Mouse (Mus musculus): ENCODE measurements at regions not wholly inside any gene's neighbourhood (a gene's known extent, or its start where the extent isn't known, plus 50 kb on each side); places are given as distances from the start of the nearest gene placed in this dataset.

DNA sequence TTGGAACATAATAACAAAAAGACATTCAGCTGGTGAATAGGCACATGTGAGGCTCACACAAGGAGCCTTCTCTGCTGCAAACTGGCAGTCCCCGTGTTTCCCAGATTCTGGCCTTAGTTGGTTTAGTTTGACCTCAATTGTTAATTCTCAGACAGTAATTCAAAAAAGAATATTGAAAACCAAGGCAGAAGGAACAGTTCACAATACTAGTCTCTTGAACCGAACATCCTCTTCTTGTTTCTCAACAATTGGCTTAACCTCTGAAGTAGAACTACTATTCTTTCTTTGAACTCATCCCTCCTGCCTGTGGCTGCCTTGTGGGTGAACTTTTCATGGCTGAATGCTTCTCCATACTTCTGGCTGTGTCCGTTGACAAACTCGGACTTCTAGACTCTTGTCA, 110.4 kb upstream of the Neil3 start:
- ATAC-seq, result no peak

DNA sequence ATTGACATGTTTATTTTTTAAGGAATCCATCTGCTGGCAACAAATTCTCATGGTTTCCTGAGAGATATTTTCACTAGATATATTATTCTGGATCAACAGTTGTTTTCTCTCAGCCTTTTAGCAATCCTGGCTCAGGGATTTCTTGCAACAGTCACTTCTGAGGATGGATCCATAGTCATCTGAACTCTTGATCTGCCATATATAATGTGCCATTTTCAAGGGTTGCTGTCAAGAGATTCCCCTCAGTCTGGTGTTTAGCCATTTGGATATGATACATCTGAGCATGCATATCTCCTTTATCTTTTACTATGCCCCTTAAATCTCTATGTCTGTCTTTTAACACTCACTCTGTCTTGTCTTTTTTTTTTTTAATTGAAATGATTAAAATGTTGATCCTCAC, 130.3 kb upstream of the Neil3 start:
- ATAC-seq, result no peak

DNA sequence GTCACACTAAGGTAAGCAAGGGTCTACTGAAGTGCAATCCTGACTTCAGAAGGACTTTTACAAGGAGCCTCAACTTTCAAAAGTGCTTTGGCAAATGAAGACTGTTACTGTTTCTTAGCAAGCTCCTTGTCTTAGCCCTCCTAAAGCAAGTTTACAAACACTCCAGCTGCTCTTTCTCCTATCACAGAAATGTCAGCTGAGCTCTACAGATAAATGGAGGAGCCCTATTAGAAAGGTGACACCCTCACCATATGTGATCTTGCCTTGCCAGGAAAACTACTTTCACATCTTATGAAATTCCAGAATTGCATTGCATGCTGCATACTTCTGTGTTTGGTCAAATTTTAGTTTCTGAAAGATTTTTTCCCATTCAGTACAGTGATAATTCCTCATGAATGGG, 136.6 kb upstream of the Neil3 start:
- ATAC-seq, result no peak

DNA sequence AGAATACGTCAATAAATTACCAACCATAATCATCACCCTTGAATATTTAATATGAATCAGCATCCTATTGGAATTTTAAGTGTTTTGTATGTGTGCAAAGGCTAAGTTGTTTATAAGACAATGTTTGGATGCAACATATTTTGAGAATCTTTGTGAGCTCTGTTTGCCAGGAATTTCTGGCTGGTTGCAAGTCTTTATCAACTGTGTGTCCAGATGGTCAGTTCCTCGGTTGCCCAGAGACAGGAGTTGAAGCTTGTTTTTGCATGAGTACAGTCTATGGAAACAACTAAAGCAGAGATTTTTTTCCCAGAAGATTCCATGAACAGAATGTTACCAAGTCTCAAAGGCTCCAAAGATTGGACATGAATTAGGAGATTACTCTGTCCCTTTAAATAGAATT, 142.0 kb upstream of the Neil3 start:
- ATAC-seq, result no peak

DNA sequence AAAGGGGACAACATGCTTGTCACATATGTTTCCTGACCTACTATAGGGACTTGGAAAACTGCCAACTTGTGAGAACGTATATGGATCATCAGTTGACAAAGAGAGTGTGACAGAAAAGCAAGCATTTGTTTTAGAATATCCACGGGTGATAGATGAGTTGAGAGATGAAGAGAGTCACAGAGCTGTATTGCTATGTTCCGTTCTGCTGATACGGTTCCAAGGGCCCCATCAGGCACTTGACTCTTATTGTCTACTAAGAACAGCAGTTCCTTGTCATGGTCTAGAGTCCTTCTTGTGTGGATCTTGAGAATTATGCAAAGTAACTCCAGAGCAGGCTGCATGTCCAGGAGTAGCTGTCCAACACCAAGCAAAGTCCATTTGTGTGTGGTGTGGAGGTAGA, 143.0 kb upstream of the Neil3 start:
- no peak for ATAC-seq

DNA sequence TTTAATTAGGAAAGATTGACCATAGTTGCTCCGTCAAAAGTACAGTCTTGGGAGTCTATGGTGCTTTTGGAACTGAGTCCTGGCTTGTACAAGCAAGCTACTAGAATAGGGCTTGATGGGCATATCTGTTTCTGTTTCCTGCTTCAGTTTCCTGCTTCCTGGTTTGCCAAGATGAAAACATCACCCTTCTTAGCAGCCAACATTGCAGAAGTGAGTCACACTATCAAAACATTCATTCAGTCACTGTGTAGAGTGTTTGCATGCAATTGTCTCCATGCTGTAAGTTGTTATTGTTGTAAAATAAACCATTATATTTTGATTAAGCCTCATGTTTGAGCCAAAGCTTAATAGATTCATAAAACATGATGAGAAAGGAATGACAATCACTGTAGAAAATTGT, 149.3 kb upstream of the Neil3 start:
- no peak for ATAC-seq

DNA sequence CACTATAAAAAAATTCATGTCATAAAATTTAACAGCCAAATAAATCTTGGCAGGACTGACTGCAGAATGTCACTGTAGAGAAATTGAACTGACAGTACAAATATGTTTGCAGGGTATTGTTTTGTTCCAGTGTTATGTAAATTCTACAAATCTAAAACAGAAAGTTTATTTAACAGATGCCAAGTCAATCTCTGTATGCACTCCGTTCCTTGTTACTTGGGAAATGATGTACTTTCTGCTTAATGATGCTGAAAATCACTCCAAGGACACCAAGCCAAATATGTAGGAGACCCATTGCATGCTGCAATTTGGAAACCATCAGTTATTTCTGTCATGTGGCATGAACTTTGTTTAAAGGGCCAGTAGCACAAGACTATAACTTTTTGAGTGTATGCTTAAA, 182.3 kb upstream of the Neil3 start:
- ATAC-seq, result no peak

DNA sequence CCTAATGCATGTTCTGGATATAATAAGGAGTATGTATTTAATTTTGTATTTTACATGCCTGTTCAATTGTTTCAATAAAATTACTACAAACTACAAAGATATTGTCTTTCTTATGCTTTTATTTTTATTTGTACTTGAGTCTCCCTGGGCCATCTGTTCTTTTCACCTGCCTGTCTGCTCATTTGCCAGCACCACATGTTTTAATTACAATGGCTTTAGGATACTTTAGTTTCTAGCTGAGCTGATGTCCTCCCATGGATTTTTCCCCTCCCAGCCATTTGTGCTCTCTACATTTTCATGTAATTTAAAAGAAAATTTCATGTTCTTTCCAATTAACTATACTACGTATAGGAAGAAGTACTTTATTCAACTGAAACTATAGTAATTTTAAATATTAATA, 188.5 kb upstream of the Neil3 start:
- ATAC-seq, result no peak

DNA sequence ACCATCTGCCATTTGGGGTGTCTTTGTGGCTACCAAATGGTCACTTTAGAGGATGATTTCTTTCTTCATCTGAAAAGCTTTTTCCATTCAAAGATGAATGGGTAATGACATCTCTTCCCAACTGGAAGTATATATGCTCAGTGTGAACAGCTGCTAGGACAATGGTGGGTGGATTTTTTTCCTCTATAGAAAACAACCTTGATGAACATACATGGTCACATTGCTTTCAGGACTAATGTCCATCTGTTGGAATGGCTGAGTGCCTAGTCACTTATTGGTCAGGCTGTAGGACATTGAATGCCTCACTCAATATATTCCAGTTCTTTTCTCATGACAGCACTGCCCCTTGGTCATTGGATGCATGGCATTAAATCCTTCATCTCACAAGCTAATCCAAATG, 209.0 kb upstream of the Neil3 start:
- ATAC-seq, result no peak

DNA sequence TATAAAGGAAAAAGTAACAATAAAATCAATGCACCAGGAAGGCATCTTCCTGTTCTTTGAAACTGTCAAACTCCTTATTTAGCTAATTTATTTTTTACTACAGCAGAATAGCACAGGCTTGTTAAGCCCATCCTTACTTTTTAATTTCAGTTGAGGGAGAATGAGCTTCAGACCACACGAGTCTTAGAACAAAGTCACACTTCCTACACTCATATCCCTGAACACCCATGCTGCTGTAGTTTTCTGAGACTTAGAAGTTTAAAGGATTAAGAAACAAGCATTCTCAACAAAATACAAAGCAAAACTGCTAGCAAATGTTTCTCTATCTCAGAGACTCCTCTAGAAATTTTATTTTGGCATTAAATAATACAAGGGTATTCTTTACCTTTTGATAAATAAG, 208.8 kb upstream of the Vegfc start:
- no peak for ATAC-seq

DNA sequence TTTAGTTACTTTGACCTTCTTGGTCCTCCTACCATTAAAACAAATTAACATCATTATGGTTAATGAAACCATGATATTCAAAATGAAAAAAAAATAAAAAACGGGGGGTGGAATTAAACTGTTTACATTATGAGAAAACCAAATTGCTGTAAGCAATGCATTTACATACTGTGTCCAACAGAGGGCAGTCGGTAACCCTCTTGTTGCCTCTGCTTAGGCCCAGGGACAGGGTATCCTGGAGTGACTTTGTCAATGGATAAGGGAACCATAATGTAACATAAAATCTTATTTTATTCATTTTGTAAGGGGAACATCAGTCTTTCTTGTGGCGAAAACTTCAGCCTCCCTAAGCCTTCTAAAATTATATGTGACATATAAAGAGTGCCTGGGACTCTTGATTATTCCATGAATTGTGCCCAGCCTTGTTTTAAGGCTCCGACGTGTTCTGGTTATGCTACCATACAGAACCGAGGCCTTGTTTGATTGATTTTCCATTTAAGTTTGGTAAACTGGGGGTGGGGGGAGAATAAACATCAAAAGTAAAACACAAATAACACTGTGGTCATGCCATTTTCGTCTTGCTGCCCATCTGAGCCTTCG, 207.3 kb upstream of the Vegfc start:
- peak; percentile 57 for ATAC-seq

DNA sequence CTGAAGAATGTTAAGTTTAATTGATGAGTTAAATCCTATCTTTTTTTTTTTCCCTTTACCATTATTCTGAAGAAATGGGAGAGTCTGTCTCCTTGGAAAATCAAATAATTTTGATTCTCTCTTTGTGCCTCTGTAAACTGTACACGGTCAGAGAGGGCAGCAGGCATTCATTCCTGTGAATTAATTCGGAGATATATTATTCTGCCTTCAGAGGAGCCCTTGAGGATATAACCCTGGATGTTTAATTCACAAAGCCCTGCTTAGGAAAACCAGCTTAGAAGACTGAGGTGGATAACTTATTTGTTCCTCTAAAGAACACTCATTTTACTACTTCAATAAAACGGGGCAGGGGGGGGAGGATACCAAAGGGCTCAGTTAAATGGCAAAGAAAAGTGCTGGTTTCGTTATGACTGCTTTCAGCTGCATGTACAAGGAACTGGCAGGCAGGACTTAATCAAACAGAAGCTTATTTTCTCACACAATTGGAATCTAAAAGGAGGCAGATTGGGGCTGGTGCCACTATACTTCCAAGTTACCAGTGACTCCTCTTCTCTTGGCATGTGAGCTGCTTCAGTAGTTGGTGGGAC, 205.3 kb upstream of the Vegfc start:
- peak; percentile 72 for ATAC-seq

DNA sequence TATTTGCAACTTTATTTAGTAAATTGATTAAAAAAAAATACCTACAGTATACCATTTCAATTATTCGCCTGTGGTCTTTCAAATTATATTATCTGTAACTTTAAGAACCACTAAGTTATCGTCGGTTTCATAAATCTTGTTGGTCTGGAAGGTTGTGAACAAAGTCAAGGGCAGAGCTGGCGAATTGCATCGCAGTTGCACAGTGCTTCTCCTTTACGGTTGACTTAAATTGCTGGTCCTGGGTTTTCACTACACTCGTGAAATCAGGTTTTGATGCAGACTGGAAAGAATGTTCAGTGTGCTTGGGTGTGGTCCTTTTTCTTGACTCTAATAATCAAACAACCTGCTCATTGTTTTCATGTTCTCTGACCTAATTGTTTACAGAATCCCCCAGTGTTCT, 198.6 kb upstream of the Vegfc start:
- ATAC-seq, result no peak

DNA sequence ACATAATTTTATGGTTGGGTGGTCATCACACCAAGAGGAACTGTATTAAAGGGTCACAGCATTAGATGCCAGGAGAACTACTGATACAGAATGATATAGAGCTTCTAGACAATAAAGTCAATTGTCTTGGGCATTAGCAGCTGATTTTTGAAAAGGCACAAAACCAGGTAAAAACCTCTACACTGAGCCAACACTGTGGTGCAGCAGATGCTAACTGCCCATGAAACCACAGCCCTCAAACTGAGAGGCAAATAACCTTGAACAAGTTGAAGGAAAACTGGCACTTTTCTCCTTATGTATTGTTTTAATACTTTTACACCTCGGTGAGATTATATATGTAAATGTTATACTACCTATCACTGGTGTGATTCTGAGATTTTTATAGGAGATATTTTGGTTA, 195.9 kb upstream of the Vegfc start:
- ATAC-seq, result no peak

DNA sequence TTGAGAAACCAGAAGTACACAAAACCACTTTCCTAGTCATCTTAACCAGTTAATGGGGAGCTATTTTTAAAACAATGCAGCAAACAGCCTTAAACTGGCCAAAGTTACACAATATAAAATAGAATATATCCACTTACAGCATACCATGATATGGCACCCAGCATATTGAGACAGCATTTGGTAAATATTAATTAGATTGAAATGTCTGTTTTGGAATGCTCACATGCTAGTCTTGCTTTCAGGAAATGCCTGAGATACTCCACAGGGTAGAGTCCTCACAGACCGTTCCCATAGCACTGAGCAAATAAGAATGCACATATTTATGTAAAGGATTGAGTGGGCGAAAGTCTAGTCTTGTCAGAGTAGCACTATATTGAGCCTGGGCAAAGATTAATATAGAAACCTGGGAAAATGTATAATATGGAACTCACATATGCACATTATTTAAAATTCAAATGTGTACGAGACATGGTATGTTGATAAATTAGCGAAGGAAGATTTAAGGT, 185.1 kb upstream of the Vegfc start:
- ATAC-seq, result no peak

DNA sequence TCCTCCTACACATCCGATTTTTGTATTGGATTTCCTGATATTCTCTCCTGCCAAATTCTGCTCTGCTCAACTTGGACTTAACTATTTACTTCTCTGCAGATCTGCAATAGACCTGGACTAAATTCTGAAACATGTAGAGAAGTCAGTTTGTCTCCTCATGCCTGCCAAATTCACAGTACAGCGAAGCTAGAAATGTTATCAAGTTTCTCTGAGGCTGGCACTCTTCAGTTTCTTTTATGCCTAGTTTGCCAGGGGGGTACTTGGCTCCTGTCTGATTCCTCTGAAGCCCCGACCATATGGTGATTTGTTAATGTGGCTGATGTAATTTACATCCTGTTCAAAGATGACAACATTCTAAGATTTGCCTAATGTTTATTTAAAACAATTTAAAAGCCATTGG, 184.6 kb upstream of the Vegfc start:
- ATAC-seq, result no peak

DNA sequence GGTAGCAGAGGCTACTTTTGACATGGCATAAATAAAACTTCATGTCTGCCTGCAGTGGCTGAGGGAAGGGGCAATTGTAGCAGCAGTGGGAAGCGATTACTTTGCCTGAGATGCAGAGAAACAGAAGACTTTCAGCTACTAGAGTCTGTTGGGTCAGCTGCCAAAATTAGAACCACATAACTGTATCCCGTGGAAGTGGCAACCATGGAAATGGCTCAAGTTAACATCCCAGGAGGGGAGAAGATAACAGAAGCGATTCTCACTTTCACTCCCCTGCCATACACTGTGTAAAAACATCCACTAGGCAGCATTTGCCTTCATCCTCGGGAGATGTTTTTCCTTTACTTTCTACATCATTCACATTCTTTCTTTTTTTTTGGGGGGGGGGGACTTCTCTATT, 155.1 kb upstream of the Vegfc start:
- ATAC-seq, result no peak

DNA sequence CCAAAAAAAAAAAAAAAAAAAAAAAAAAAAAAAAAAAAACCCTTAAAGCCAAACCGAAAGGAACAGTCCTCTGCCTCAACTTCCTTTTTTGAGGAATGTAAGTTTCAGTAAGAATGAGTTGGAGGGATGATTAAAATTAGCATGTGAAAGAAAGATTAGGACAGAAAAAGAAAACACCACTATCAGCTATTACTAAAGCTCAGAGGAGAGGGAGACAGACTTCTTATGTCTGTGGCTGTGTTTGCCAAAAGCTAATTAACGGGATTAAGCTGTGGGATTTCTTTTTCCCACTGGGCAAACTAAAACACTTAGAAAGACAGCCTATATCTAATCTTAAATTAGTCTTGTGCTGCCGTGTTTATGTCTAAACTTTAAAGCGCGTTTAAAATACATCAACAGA, 146.7 kb upstream of the Vegfc start:
- no peak for ATAC-seq

DNA sequence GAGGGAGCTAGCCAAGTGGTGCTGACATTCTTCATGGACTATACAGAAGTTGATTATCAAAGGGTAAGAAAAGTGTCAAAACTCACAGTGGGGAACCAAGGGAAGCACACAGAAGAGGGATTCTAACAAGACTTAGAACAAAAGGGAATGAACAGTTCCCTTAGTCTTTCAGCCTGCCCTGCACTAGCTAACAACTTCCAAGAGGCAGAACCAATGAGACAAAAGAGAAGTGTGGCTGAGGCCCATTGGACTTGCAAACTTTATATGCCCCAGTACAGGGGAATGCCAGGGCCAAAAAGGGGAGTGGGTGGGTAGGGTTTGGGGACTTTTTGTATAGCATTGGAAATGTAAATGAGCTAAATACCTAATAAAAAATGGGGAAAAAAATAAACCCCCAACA, 139.0 kb upstream of the Vegfc start:
- ATAC-seq, result no peak

DNA sequence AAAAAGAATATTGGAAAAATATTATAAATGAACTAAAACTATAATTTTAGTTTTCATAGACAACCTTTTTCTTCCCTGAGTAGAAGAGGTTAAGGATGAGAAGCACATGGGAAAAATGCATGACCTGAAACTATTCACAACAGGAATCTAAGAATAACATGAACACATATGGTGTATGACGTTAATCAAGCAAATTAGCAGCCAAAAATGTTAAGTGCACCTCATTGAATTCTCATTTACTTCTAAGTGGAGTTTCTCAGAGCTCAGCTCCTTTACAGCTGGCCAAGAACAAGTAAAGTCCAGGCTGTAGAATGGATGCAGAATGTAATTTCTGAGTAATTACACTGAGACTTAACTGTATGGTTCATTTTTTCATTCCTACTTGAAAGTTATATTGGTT, 137.9 kb upstream of the Vegfc start:
- ATAC-seq, result no peak

DNA sequence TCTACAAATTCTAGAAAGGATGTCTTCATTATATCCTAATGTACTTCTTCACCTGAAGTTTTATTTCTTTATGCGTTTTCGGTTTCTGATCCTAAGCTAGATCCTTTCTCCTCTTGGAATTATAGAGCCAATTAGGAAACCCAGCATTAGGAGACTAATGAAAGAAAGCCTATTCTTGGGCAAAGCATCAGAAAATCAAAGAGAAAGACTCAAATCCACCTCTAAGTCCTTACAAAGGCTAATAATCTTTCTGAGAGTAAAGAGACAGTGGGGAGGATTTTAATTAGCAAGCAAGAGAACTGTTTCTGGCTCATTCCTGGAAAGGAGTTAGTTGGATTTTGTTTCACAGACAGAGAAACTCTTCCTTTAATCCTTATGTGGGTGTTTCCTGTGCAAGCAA, 136.3 kb upstream of the Vegfc start:
- ATAC-seq, result no peak

DNA sequence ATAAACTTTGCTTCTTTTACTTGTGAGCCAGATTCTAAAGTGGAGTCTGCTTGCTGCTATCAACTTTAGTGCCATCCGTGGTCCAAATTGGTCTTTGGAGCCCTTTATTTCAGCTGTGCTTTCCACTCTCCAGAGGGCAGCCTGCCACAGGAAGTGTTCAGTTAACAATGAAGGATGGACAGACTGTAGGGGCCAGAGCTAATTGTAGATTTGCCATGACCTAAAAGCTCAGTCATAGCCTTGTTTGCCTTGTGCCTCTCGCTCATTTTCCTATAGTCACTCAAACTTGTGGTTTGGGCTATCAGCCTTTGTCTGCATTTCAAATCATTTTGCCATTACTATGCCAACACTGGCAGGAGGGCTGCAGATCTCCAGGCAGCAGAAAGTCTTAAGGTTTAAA, 131.8 kb upstream of the Vegfc start:
- no peak for ATAC-seq

DNA sequence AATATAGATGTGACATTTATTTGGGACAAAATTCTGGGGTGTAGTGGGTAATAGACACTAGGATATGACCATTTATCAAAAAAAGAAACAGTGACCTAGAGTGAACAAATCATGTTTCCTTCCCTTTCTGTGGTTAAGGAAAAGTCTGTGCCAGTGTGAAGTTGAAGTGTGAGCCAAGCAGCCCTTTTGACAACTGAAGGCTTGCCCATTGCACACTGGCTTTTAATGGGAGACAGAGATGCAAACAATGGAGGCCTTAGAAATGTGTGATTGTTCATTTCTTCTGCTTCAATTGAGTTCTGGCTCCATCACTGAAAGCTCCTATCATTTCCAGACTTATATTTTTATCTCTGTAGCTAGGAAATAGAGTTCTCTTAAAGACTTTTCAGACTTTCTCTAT, 130.0 kb upstream of the Vegfc start:
- no peak for ATAC-seq

DNA sequence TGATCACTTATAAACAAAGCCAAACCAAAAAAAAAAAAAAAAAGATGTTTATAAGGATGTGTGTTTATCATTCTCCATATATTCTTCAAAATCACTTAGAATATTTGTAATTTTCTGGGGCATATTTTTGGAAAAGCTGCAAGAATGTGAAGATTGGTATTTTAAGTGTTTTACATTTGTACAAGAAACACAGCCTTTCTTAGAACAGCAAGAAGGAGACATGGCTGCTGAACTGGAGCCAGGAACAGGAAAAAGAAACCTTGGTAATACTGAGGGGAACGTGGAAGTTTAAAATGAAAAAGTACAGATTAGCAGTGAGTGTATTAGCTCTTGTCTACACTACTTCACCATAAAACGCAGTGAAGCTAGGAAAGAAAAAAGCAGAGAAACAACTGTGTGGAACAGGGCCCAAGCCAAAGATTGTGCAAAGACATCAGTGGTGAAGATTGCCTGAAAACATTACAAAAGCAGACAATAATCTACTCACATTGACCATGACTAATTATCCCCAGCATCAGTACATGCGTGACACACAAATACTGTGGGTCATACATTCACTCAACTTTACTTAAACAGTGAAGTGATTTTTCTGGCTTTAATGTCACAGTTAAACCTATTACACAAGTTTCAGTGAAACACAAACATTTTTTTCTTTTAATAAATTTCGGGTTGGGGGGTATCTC, 122.8 kb upstream of the Vegfc start:
- ATAC-seq, result no peak

DNA sequence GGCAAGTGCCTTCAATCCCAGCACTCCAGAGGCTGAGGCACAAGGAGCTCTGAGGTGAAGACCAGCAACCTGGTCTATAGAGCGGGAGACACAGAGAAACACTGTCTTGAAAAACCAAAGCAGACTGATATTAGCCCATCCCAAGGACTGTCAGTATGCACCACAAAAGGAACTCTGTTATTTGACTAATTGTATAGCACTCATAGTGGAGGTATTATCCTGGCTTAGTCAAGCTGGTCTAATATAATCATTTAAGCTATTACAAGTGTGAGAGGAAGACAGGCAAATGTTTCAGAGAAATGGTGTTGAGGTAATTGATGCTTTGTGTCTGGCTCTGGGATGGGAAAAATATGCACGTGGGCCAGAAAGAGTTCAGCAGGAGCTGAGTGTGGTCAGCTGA, 121.3 kb upstream of the Vegfc start:
- no peak for ATAC-seq

Data from CD4-positive, CD25-positive, alpha-beta regulatory T cell, adult 4 months (primary cell).